Mouse (Mus musculus) heart, embryonic 11.5 days (tissue): ENCODE data around the gene Gm13697. TPM values are rescaled to one million over a fixed set of nuclear protein-coding genes. Genes with fewer than 3 reads are reported as not detected.
"Not testable (repeated sequence)": the region's sequence is repeated elsewhere in the genome, so short reads cannot be mapped to it uniquely, and the experiment has no call there.

Experiments
- ATAC-seq: fragments of 200-750 bp; cut with Nextera tagmentation; replicated peaks from 2 replicates; pipeline ENCODE4 v1.8.0; 2017; ENCODE audit warnings: moderate library complexity; ENCODE audit not compliant: insufficient number of reproducible peaks, low FRiP score, low TSS enrichment
- H3K27ac ChIP-seq: fragments of 300-500 bp; sonication (generic); 2 replicates; pipeline ENCODE4 v1.5.1; 2014; ENCODE audit warnings: mild to moderate bottlenecking, low read depth, low read length
- H3K27me3 ChIP-seq: fragments of 300-500 bp; sonication (generic); 2 replicates; pipeline ENCODE4 v1.6.1; 2014; ENCODE audit warnings: mild to moderate bottlenecking, low read length, mixed read lengths; ENCODE audit not compliant: control insufficient read depth, insufficient read depth
- H3K36me3 ChIP-seq: fragments of 300-500 bp; sonication (generic); 2 replicates; pipeline ENCODE4 v1.6.1; 2014; ENCODE audit warnings: mild to moderate bottlenecking, low read length, moderate library complexity, mixed read lengths; ENCODE audit not compliant: control insufficient read depth, insufficient read depth
- H3K4me1 ChIP-seq: fragments of 300-500 bp; sonication (generic); 2 replicates; pipeline ENCODE4 v1.6.1; 2014; ENCODE audit warnings: low read length; ENCODE audit not compliant: control insufficient read depth, insufficient read depth
- H3K4me2 ChIP-seq: fragments of 300-500 bp; sonication (generic); 2 replicates; pipeline ENCODE4 v1.6.1; 2014; ENCODE audit warnings: mild to moderate bottlenecking, moderate library complexity
- H3K4me3 ChIP-seq: fragments of 300-500 bp; sonication (generic); 2 replicates; pipeline ENCODE4 v1.5.1; 2014; ENCODE audit warnings: low read depth, low read length
- H3K9ac ChIP-seq: fragments of 300-500 bp; sonication (generic); 2 replicates; pipeline ENCODE4 v1.6.1; 2014; ENCODE audit warnings: mild to moderate bottlenecking, low read depth, low read length, moderate library complexity
- H3K9me3 ChIP-seq: fragments of 300-500 bp; sonication (generic); replicated peaks from 2 replicates; pipeline ENCODE4 v1.6.1; 2016; ENCODE audit warnings: low read length; ENCODE audit not compliant: control insufficient read depth
- WGBS: fragments of 180-500 bp; shearing (Covaris S2); extraction: QIAGEN DNeasy Blood & Tissue Kit; methylation state at CpG from one replicate; pipeline ENCODE4 v1.1.7; 2014; ENCODE audit not compliant: insufficient replicate concordance; 5-methylcytosine and 5-hydroxymethylcytosine counted together
- polyA plus RNA-seq: library from polyadenylated mRNA; unstranded; fragments of >200 nt; fragmentation: Nextera tagmentation; extraction: Ambion mirVana; gene quantifications from 2 replicates; pipeline ENCODE4 v1.2.1, GENCODE M21; 2014

Gm13697 gene
- polyA plus RNA-seq, result not detected in 2 replicates

GRCm38 (mm10) chr2:83984443-83984842, at the start of gene Gm13697:
Gene Gm13697, plus strand, starts transcription at chr2:83984743.
- not testable (repeated sequence) for ATAC-seq

DNA sequence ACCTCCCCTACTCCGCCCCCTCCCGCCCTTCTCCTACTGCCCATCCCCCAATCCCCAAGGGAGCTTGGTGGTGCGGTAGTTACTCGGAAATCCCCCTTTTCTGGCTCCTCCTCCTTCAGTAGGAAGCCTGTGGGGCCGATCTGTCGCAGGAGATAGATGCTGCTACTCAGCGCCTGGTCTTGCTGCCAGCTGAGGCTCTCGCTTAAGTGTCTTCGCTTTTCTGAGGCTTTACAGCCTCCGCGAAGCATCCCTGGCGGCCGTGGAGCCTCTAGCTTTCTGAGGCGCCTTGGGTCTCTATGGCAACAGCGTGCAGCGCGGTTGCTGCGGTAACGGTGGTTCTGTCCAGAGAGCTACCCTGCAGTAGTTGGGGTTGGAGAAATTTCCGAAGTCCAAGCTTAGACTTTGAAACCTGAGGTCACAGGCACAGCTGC, 43.6 kb upstream of the Gm13697 start, which contains the start of gene Zswim2:
TSS of gene Zswim2 (minus strand) at position 298 of the 431 bp plus-strand sequence.
- H3K9ac ChIP-seq, result no peak within 1 kb of the TSS
- H3K9me3 ChIP-seq, result no peaks in the 10 kb centered on the region
- peaks cover 3% of the 10 kb centered on the region; the same call in 1 of the 2 replicates for H3K4me1 ChIP-seq
- WGBS, result 3% methylated on average over 20 of the region's 20 CpGs
- no peak within 1 kb of the TSS for H3K27ac ChIP-seq
- no peaks in the 10 kb centered on the region for H3K36me3 ChIP-seq
- peak within 1 kb of the TSS; percentile 27; the same call in 1 of the 2 replicates for H3K4me3 ChIP-seq
- H3K4me2 ChIP-seq, result peak within 1 kb of the TSS; percentile 61
- ATAC-seq, result no peak; the same call in 1 of the 2 replicates
- no peaks in the 10 kb centered on the region for H3K27me3 ChIP-seq

More at GRCm38 (mm10) chr2:83984443-83984842, at the start of gene Gm13697:
- not testable (repeated sequence) for H3K27ac ChIP-seq, H3K4me3 ChIP-seq, H3K36me3 ChIP-seq, H3K4me2 ChIP-seq, H3K27me3 ChIP-seq, H3K4me1 ChIP-seq, H3K9me3 ChIP-seq, H3K9ac ChIP-seq
- WGBS, result no CpG with 5 or more reads among the region's 6 CpGs

- no peak for ATAC-seq
- Histone ChIP-seq H3K4me1 (peaks cover 3% of the 10 kb centered on the region; the same call in 1 of the 2 replicates), H3K9ac (no peak overlapping the region), H3K4me2 (peak overlapping the region; percentile 61), H3K4me3 (peak overlapping the region; percentile 27; the same call in 1 of the 2 replicates), H3K27ac (no peak overlapping the region), H3K9me3 (no peaks in the 10 kb centered on the region), H3K27me3 (no peaks in the 10 kb centered on the region), H3K36me3 (no peaks in the 10 kb centered on the region)
- 51% methylated on average over 3 of the region's 3 CpGs for WGBS
Observed at GRCm38 (mm10) chr2:83941378-83941777, 43.2 kb upstream of the Gm13697 start.

DNA sequence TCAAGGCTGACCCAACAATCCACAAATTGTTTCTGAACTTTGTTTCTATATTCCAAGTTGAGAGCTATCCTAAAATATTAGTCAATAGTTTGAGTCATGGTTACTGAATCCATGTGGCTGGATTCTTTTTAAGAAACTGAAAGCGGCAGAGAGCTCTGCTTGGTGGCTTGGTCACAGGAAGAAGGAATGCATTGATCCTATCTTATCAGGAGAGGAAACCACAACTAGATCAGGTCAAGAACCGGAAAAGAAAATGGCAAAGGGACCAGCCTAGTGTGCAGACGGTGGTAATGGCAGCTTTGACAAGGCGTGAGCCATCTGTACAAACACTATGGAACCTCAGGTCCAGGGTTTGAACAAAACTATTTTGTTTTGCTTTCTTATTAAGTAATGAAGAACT, 42.8 kb upstream of the Gm13697 start:
- ATAC-seq, result no peak
- no peak overlapping the region for H3K4me2 ChIP-seq
- no peak overlapping the region for H3K27ac ChIP-seq
- H3K4me1 ChIP-seq, result peaks cover 3% of the 10 kb centered on the region; the same call in 1 of the 2 replicates
- no peak overlapping the region for H3K4me3 ChIP-seq
- no peaks in the 10 kb centered on the region for H3K9me3 ChIP-seq
- no peaks in the 10 kb centered on the region for H3K27me3 ChIP-seq
- 40% methylated on average over 4 of the region's 4 CpGs for WGBS
- H3K36me3 ChIP-seq, result no peaks in the 10 kb centered on the region
- no peak overlapping the region for H3K9ac ChIP-seq

DNA sequence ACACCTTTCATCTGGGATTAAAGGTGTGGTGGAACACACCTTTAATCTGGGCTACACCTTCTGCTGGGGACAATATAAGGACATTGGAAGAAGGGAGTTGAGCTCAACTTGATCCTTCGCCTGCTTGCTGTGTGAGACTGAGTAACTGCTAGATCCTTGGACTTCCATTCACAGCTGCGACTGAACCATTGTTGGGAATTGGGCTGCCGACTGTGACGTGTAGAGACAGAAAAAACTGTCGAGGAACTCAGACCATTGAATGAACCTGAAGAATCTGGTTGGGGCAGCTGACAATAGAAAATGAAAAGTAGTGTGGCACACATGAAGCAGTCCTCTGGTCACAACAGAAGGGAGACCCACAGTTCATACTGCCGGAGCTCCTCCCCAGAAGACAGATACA, 29.1 kb upstream of the Gm13697 start, which contains the start of gene Gm13698:
TSS of gene Gm13698 (plus strand) at position 301 of the 400 bp plus-strand sequence.
- H3K4me1 ChIP-seq, H3K4me3 ChIP-seq, H3K27me3 ChIP-seq, H3K9ac ChIP-seq, H3K4me2 ChIP-seq, ATAC-seq, H3K27ac ChIP-seq, H3K9me3 ChIP-seq, H3K36me3 ChIP-seq: not testable (repeated sequence)
- WGBS, result no CpG with 5 or more reads among the region's 6 CpGs

DNA sequence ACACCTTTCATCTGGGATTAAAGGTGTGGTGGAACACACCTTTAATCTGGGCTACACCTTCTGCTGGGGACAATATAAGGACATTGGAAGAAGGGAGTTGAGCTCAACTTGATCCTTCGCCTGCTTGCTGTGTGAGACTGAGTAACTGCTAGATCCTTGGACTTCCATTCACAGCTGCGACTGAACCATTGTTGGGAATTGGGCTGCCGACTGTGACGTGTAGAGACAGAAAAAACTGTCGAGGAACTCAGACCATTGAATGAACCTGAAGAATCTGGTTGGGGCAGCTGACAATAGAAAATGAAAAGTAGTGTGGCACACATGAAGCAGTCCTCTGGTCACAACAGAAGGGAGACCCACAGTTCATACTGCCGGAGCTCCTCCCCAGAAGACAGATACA, 23.3 kb upstream of the Gm13697 start, which contains the start of gene Gm13693:
TSS of gene Gm13693 (plus strand) at position 301 of the 400 bp plus-strand sequence.
- not testable (repeated sequence) for H3K4me1 ChIP-seq, ATAC-seq, H3K4me3 ChIP-seq, H3K27me3 ChIP-seq, H3K9me3 ChIP-seq, H3K9ac ChIP-seq, H3K36me3 ChIP-seq, H3K27ac ChIP-seq, H3K4me2 ChIP-seq
- no CpG with 5 or more reads among the region's 6 CpGs for WGBS

DNA sequence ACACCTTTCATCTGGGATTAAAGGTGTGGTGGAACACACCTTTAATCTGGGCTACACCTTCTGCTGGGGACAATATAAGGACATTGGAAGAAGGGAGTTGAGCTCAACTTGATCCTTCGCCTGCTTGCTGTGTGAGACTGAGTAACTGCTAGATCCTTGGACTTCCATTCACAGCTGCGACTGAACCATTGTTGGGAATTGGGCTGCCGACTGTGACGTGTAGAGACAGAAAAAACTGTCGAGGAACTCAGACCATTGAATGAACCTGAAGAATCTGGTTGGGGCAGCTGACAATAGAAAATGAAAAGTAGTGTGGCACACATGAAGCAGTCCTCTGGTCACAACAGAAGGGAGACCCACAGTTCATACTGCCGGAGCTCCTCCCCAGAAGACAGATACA, 17.5 kb upstream of the Gm13697 start, which contains the start of gene Gm13695:
TSS of gene Gm13695 (plus strand) at position 301 of the 400 bp plus-strand sequence.
- H3K4me2 ChIP-seq, H3K9me3 ChIP-seq, H3K9ac ChIP-seq, H3K4me1 ChIP-seq, H3K36me3 ChIP-seq, H3K4me3 ChIP-seq, H3K27me3 ChIP-seq, ATAC-seq, H3K27ac ChIP-seq: not testable (repeated sequence)
- WGBS, result no CpG with 5 or more reads among the region's 6 CpGs

DNA sequence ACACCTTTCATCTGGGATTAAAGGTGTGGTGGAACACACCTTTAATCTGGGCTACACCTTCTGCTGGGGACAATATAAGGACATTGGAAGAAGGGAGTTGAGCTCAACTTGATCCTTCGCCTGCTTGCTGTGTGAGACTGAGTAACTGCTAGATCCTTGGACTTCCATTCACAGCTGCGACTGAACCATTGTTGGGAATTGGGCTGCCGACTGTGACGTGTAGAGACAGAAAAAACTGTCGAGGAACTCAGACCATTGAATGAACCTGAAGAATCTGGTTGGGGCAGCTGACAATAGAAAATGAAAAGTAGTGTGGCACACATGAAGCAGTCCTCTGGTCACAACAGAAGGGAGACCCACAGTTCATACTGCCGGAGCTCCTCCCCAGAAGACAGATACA, 11.7 kb upstream of the Gm13697 start, which contains the start of gene Gm13696:
TSS of gene Gm13696 (plus strand) at position 301 of the 400 bp plus-strand sequence.
- no CpG with 5 or more reads among the region's 6 CpGs for WGBS
- H3K4me3 ChIP-seq, H3K27me3 ChIP-seq: not testable (repeated sequence)

DNA sequence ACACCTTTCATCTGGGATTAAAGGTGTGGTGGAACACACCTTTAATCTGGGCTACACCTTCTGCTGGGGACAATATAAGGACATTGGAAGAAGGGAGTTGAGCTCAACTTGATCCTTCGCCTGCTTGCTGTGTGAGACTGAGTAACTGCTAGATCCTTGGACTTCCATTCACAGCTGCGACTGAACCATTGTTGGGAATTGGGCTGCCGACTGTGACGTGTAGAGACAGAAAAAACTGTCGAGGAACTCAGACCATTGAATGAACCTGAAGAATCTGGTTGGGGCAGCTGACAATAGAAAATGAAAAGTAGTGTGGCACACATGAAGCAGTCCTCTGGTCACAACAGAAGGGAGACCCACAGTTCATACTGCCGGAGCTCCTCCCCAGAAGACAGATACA, 5.9 kb upstream of the Gm13697 start, which contains the start of gene Gm13694:
TSS of gene Gm13694 (plus strand) at position 301 of the 400 bp plus-strand sequence.
- H3K9me3 ChIP-seq, H3K4me2 ChIP-seq, H3K36me3 ChIP-seq, H3K27me3 ChIP-seq, H3K27ac ChIP-seq, H3K9ac ChIP-seq, H3K4me1 ChIP-seq, ATAC-seq, H3K4me3 ChIP-seq: not testable (repeated sequence)
- no CpG with 5 or more reads among the region's 6 CpGs for WGBS

More for the DNA sequence above, 11.7 kb upstream of the Gm13697 start, which contains the start of gene Gm13696:
- not testable (repeated sequence) for ATAC-seq, H3K4me2 ChIP-seq, H3K27ac ChIP-seq, H3K9me3 ChIP-seq, H3K4me1 ChIP-seq, H3K36me3 ChIP-seq, H3K9ac ChIP-seq
